Mouse (Mus musculus) cerebral cortex, adult 2 months (tissue): ENCODE data around the gene Eci1.

Experiments
- WGBS: fragments of 180-500 bp; shearing (Covaris S2); methylation state at CpG from one replicate; pipeline ENCODE4 v1.1.7; 2018; 5-methylcytosine and 5-hydroxymethylcytosine counted together

Eci1 gene

GRCm38 (mm10) chr17:24472512-24472911 lies 46.1 kb downstream of the Eci1 start:
- 65% methylated on average over 4 of the region's 4 CpGs for WGBS

DNA sequence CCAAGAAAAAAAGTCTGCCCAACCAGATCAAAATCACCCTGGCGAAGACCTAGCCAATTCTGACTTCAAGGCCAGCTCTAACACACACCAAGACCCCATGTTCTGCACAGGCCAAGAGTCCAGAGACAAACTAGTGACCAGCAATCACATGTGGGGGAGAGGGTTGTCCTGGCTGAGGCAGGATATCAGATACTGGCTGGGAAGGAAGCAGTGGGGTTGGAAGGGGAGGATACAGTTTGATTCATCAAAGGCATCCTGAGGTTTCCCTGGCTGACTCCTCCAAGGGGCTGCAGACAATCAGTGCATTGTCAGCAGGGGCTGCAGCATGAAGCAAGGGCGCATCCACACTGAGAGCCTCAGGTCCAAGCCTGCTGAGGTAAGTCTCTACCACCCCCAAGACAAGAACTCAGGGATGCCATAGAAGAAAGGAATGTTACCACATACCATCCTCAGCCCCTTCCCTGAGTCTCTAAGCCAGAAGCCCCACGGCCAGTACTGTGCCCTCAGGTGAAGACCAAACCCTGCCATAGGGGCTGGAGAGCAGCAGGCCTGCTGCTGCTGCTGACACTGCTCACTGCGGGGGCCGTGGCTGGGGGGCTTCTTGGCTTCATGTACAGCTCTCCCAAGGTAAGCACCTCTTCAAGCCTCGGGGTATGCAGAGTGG lies 47.3 kb downstream of the Eci1 start, which contains the start of gene Bricd5:
Bricd5 (plus strand) TSS at position 273 of the 664 bp plus-strand sequence.
- 62% methylated on average over 6 of the region's 6 CpGs for WGBS

GRCm38 (mm10) chr17:24474557-24474956 lies 48.1 kb downstream of the Eci1 start:
- 56% methylated on average over 5 of the region's 5 CpGs for WGBS

DNA sequence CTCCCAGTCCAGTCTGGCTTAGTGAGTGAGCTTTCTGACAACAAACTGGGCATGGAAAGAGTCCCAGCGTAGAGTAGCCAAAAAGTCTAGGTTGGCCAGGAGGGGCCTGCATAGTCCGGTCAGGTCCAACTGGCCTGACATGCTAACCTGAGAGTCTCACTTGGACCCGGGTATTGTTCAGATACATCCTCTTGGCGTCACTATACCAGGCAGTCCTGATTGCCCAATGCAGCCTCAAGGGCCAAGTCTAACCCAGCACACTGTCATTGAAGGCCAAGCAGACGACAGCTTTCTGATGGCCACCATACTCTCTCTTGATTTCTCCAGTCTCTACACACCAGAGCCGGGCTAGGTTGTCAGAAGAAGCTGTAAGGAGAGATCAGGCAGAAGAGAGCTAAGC lies 49.1 kb downstream of the Eci1 start:
- WGBS: 90% methylated on average over 6 of the region's 6 CpGs

DNA sequence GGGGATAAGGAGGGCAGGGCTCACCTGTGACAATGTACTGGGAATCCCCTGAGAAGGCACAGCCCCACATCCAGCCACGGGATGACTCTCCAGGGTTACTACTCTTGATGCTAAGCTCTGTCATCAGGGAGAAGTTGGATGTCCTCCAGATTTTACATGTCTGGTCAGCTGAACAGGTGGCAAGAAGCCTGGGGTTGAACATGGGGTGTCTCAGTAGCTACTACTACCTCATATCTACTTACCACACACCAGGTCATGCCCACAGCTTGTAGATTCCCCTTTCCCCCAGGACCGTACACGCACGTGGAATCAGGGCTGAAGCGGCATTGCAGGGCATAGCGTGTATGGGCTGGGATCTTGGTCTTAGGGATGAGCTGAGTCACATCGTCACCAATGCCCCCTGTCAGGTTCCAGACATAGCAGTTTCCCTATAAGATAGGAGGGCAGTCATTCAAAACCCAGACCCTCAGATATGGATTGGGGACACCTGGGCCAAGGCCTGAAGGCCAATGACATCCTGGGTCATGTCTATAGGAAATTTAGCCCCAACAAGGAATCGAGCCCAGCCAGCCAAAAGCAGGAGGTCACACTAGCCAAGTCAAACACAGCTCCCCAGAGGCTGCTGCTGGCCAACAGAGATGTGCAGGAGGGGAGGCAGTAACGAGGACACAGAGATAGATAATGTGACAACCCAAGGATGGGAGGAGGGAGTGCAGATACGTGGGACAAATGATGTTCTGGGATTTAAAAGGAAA lies 49.8 kb downstream of the Eci1 start:
- WGBS: 86% methylated on average over 10 of the region's 10 CpGs

GRCm38 (mm10) chr17:24477053-24477984 lies 50.9 kb downstream of the Eci1 start:
- WGBS: 90% methylated on average over 20 of the region's 20 CpGs

DNA sequence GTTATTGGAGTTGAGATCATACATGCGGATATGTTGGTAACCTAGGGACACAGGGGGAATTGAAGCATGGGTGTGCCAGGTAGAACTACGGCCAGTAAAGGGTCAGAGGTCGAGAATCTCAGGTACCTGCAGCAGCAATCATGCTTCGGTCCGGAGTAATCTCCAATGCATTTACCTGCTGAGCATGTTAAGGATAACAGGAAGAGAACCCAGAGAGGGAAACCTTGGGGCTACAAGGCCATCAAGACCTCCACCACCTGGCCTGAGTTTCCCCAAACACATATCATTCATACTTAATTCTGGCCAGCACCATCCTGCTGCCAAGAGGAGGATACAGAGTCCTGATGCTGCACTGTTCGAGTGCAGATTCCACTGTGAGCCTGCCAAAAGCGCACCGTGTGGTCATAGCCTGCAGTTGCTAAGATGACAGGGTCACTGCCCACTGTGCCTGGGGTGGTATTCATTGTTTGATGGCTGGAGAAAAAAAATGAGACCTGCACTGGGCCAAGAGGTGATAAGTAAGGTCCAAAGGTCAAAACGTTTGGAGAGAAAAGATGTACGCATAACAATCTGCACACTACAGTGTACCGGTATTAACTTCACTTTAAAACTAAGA lies 51.7 kb downstream of the Eci1 start:
- 39% methylated on average over 11 of the region's 11 CpGs for WGBS

GRCm38 (mm10) chr17:24478663-24479380 lies 52.4 kb downstream of the Eci1 start, which contains the start of gene Mlst8:
Gene Mlst8, minus strand, starts transcription at chr17:24479078.
- WGBS: under 1% methylated on average over 48 of the region's 48 CpGs

GRCm38 (mm10) chr17:24479431-24479830 lies 53.0 kb downstream of the Eci1 start:
- WGBS: 17% methylated on average over 1 of the region's 1 CpGs

- 44% methylated on average over 3 of the region's 3 CpGs for WGBS
Measured at GRCm38 (mm10) chr17:24480201-24480826, 53.9 kb downstream of the Eci1 start.

GRCm38 (mm10) chr17:24481027-24481815 lies 54.8 kb downstream of the Eci1 start:
- 93% methylated on average over 20 of the region's 20 CpGs for WGBS

DNA sequence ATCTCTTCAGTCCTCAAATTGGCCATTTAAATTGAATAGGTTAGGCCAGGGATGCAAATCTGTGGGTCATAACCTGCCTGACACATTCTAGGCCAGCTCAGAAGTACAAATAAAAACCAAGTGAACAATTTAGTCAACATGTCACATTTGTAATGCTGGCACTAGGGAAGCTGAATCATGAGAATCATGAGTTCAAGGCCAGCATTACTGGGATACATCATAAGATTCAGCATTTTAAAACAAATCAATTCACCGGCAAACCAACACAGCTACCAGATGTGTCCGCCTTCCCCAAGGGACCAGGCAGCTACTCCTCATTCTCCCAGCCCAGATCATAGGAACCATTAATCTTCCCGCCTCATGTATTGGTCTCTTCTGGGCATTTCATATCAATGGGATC lies 57.1 kb downstream of the Eci1 start:
- WGBS: 95% methylated on average over 3 of the region's 3 CpGs

GRCm38 (mm10) chr17:24485090-24485860 lies 58.8 kb downstream of the Eci1 start:
- 47% methylated on average over 11 of the region's 11 CpGs for WGBS

- WGBS: 1% methylated on average over 45 of the region's 45 CpGs
Measured at GRCm38 (mm10) chr17:24488186-24488661, 61.8 kb downstream of the Eci1 start, which contains the start of gene Caskin1. Gene Caskin1, plus strand, starts transcription at chr17:24488601.

DNA sequence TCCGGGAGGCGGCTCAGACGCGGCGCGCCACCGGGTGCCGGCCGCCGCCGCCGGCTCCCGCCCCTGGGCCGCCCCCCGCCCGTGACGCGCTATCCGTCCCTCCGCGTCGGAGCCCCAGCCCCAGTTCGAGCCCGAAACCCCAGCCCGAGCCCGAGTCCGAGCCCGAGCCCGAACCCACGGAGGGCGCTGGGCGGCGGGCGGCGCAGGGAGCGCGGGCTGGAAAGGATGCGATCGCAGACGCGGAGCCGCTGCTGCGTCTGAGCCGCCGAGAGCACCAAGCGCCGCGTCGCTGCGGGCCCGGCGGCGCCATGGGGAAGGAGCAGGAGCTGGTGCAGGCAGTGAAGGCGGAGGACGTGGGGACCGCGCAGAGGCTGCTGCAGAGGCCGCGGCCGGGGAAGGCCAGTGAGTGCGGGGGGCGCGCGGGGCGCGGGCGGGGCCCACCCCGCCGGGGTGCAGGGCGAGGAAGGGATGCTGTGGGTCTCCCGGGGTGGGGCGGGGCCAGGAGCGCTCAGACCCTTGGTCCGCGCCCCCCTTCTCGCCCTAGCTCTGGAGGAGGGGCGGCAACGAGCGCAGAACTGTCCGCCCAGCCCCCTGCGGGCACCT lies 62.3 kb downstream of the Eci1 start:
- WGBS: under 1% methylated on average over 70 of the region's 81 CpGs
